Comparison of ENCODE assay signal across 8 mouse cellular contexts in the genomic region with DNA sequence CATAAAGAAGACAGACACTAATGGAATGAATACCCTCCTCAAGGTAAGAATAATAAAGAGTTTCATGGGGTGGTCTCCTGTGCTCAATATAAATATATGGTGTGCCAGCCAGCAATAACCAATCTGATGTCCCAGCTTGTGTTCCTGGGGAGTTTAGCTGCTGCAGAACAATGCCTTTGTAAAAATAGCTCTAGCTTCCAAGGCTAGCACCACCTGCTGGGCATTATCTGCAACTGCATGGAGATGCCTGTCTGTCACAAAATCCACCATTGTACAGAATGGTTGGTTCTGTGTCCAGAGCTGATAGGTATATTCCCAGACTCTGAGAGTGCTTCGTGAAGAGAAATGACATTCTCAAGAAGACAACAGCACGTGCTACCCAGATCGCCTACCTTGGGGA. TPM values are rescaled to one million over a fixed set of nuclear protein-coding genes. Genes with fewer than 3 reads are reported as not detected.
DNase-seq lines count a peak whose midpoint lies in the region; ATAC-seq and TF ChIP-seq lines count a peak whose summit lies in the region.

No protein-coding gene starts in this region.

- peak; percentile 78 for DNase-seq in hindbrain, embryonic 11.5 days (ENCODE audit: low spot score)
- peak; percentile 51 to 54 for DNase-seq in B cell, adult 2 months
- peak; percentile 40 for DNase-seq in adrenal gland, adult 2 months
- DNase-seq in embryo, embryonic 11 days: peak; percentile 74
- peak; percentile 60 for DNase-seq in kidney, postnatal 0 days (ENCODE audit: low spot score)
- DNase-seq in mesoderm, embryonic 11.5 days (ENCODE audit: low read depth, low spot score): peak; percentile 55
- DNase-seq in yolk sac, embryonic 10.5 days (ENCODE audit: low spot score): no peak

- no peaks in the 10 kb centered on the region for H3K36me3 ChIP-seq in hindbrain, embryonic 11.5 days (ENCODE audit: control insufficient read depth, insufficient read depth, low read length)
- H3K36me3 ChIP-seq in hindbrain, embryonic 13.5 days: no peaks in the 10 kb centered on the region
- H3K36me3 ChIP-seq in kidney, postnatal 0 days (ENCODE audit: insufficient read depth, low read length): no peaks in the 10 kb centered on the region

- H3K27me3 ChIP-seq in hindbrain, embryonic 11.5 days (ENCODE audit: control insufficient read depth, insufficient read depth, low read length): no peaks in the 10 kb centered on the region
- H3K27me3 ChIP-seq in hindbrain, embryonic 13.5 days: no peaks in the 10 kb centered on the region
- H3K27me3 ChIP-seq in kidney, postnatal 0 days (ENCODE audit: insufficient read depth, low read length): no peaks in the 10 kb centered on the region

- peak; percentile 39; the same call in 1 of the 2 replicates for ATAC-seq in hindbrain, embryonic 11.5 days (ENCODE audit: low FRiP score)
- no peak; the same call in 1 of the 2 replicates for ATAC-seq in hindbrain, embryonic 13.5 days (ENCODE audit: low FRiP score)
- no peak for ATAC-seq in kidney, postnatal 0 days (replicated peaks; ENCODE audit: low FRiP score, low read depth)

- no peak overlapping the region for H3K9ac ChIP-seq in hindbrain, embryonic 11.5 days (ENCODE audit: low read depth, low read length)
- H3K9ac ChIP-seq in hindbrain, embryonic 13.5 days: no peak overlapping the region
- H3K9ac ChIP-seq in kidney, postnatal 0 days (ENCODE audit: low read depth, low read length): no peak overlapping the region

- no peaks in the 10 kb centered on the region for H3K4me1 ChIP-seq in hindbrain, embryonic 11.5 days (replicated peaks; ENCODE audit: control insufficient read depth, insufficient read depth, low read length)
- peaks cover 8% of the 10 kb centered on the region; the same call in 1 of the 2 replicates for H3K4me1 ChIP-seq in hindbrain, embryonic 13.5 days (replicated peaks)
- no peaks in the 10 kb centered on the region for H3K4me1 ChIP-seq in kidney, postnatal 0 days (replicated peaks; ENCODE audit: insufficient read depth, low read length)

- H3K27ac ChIP-seq in hindbrain, embryonic 11.5 days (ENCODE audit: low read depth, low read length): no peak overlapping the region
- no peak overlapping the region for H3K27ac ChIP-seq in hindbrain, embryonic 13.5 days
- no peak overlapping the region for H3K27ac ChIP-seq in kidney, postnatal 0 days

- peak; percentile 86 for TF ChIP-seq CTCF in kidney, postnatal 0 days (IDR thresholded peaks at IDR 0.05; ENCODE audit: low read depth)

- 29% methylated on average over 3 of the region's 3 CpGs for WGBS in hindbrain, embryonic 11.5 days
- 17% methylated on average over 3 of the region's 3 CpGs for WGBS in hindbrain, embryonic 13.5 days
- WGBS in kidney, postnatal 0 days: 26% methylated on average over 3 of the region's 3 CpGs

- no peak overlapping the region for H3K4me2 ChIP-seq in hindbrain, embryonic 11.5 days (replicated peaks; ENCODE audit: low read depth, low read length)
- H3K4me2 ChIP-seq in hindbrain, embryonic 13.5 days: no peak overlapping the region
- H3K4me2 ChIP-seq in kidney, postnatal 0 days (ENCODE audit: low read length): no peak overlapping the region

- no peak overlapping the region for H3K4me3 ChIP-seq in hindbrain, embryonic 11.5 days (ENCODE audit: low read depth, low read length)
- H3K4me3 ChIP-seq in hindbrain, embryonic 13.5 days: no peak overlapping the region
- no peak overlapping the region for H3K4me3 ChIP-seq in kidney, postnatal 0 days (replicated peaks; ENCODE audit: low read depth, low read length)

- H3K9me3 ChIP-seq in hindbrain, embryonic 11.5 days (ENCODE audit: control insufficient read depth, low read length): no peaks in the 10 kb centered on the region
- no peaks in the 10 kb centered on the region for H3K9me3 ChIP-seq in hindbrain, embryonic 13.5 days
- no peaks in the 10 kb centered on the region for H3K9me3 ChIP-seq in kidney, postnatal 0 days (replicated peaks; ENCODE audit: low read length)

RNA-seq across cellular contexts. Expression of gene Tmem232, which starts 4.4 kb away (rescaled TPM):
- polyA plus RNA-seq in hindbrain, embryonic 11.5 days (2014; fragmentation: Nextera tagmentation; extraction: Ambion mirVana): 0.14 and 0.29 TPM in 2 replicates
- polyA plus RNA-seq in hindbrain, embryonic 13.5 days (2015; fragmentation: Nextera tagmentation; extraction: Ambion mirVana): 0.22 and 0.48 TPM in 2 replicates
- not detected for total RNA-seq in adrenal gland, adult 2 months (2021)
- polyA plus RNA-seq in adrenal gland, adult 2 months (2012; rRNA removed): not detected in 2 replicates
- 0.11 and 0.13 TPM in 2 replicates for polyA plus RNA-seq in kidney, postnatal 0 days (2015; fragmentation: Nextera tagmentation; extraction: Ambion mirVana)
